Mouse (Mus musculus): ENCODE measurements around the gene Ube2e3.

Gene Ube2e3

DNA sequence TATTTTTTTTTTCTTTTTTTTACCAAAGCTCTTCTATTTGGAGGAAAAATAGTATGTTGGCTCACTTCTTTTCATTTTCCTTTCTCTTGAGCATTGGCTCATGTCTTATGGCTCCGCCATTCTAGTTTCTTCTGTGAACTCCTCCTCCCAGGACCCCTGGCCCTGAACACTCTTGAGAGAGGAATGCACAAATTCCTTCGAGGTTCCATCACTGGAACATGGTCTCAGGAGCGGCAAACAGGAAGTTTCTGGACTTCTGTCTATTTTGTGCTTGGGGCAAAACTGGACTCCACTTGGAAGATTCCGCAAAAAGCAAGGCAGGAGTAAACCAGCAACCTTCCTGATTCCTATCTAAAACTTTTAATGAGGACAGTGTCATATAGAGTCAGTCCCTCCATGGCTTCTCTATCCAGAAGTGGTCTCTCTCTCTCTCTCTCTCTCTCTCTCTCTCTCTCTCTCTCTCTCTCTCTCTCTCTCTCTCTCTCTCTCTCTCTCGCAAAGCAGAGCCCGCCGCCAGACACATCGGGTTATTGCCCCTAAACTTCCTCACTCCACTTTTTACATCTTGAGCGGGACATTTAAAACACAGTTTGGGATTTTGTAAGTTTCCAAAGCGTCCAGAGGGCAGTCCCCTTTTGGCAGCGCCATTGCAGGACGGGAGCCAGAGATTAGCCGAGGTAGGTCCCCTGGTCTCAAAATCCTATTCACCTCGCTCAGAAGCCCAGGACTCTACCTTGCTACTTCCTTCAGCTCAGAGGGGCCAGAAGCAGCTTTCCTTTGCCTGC lies at the start of gene Ube2e3:
Gene Ube2e3 (plus strand): TSS at position 399 of the 785 bp plus-strand sequence.
- DNase-seq (ENCODE audit: low read depth), result no peak

DNA sequence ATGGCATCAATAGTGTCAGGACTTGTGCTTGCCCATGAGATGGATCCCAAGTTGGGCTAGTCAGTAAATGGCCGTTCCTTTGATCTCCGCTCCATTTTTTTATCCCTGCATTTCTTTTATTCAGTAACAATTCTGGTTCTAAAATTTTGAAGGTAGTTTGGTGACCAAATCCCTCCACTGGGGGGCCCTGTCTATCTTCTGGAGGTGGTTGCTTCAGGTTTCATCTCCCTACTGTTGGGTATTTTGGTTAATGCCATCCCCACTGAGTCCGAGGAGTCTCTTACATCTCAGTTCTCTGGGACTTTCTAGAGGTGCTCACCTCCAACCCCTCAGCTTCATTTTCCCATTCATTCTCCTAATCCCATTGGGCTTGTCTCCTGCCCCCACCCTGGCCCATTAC lies 38.0 kb upstream of the Ube2e3 start:
- no peak for DNase-seq (ENCODE audit: low read depth)

DNA sequence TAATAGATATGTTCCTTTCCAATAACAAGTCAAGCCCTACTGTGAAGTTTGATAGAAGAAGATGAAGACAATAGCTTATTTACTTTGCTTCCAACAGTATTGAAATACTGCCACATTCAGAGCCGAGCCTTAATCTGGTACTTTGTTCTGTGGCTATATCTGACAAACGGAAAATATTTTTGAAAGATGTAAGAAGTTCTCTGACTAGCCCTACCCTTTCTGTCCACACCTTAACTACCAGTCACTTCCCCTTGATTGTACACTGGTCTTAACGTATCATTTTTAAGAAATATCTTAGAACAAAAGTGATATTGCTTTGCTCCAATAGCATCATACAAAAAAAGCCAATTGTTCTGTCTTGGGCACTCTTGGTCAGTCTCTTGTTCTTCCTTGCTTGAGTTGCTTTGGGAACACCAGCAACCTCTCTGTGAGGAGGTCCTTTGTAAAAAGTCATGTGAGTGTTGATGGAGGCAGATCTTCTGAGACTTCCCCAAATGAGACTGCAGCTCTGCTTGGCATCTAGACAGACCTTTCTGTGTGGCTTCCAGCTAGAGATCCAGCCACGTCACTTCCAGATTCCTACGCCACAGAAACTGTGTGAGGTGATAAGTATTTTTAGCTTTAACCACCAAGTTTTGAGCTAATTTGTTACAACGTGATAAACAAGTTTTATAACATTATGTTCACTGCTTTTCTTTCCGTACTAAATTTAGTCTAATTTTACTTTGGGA lies 26.3 kb upstream of the Ube2e3 start:
- DNase-seq (ENCODE audit: low read depth), result no peak

DNA sequence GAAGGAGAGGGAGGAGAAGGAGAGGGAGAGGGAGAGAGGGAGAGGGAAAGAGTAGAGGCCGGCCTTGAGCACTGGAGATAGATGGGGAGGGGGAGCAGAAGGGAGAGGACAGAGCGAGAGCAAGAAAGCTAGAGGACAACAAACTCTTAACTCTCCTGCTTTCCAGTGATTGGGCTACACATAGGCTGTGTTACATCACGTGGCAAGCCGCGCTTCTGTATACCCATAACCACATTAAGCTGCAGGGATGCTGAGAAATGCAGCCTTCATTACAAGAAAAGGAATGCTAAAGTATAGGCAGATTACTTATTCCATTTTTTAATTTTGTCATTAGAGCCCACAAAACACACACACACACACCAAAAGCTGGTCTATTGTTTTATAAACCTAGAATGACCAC lies 23.6 kb upstream of the Ube2e3 start:
- no peak for DNase-seq (ENCODE audit: low read depth)

DNA sequence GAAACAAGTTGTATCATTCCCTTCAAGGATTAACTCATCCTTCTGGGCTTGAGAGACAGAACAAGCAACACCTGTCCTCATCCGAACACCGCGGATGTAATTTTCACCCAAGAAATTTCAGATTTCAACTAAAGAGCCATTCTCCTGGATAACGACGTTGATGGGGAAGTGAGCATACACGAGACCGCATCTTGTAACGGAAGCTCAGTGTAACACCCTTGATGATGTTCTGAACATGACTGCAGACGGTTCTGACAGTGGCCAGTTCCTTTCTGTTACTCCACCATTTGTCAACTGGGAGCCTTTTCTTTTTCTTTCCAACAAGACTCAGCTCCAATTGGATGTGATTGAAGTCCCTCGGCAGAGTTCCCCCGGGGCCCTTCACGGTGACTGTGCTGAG lies 22.6 kb upstream of the Ube2e3 start:
- DNase-seq (ENCODE audit: low read depth), result no peak

DNA sequence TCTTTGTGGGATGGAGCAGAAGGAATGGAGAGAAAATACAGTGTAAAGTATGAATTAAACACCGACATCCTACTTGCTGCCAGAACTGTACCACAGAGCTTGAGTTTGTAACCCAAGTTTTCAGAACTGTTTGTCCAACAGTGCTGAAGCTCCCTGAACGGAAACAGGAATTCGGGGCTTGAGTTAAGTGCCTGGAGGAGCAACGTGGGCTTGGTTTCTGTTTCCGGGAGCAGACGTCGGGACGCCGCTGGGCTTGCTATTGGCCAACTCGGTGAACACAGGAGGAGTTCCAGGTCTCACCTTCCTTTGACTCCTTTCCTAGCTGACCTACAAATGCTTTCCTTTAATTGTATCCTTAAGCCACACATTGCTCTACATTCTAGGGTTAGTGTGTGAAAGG lies 22.2 kb upstream of the Ube2e3 start:
- DNase-seq (ENCODE audit: low read depth), result no peak

DNA sequence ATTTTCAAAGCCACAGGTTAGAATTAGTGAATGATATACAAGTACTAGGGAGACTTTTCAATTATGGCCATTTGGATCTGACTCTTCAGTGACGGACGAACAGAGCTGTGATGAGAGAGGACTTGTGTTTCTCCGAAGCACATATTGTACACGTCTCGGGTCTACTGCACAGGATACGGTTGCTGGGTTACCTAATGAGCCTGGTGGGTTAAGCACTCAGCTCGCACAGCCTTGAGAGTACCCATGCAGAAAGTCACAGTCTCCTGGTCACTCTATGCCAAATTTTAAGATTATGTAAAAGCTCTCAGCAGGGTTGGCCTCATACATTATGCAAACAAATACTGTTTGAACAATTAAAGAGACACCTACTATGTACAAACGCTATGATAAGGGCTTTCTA lies 13.6 kb upstream of the Ube2e3 start:
- DNase-seq (ENCODE audit: low read depth), result no peak

DNA sequence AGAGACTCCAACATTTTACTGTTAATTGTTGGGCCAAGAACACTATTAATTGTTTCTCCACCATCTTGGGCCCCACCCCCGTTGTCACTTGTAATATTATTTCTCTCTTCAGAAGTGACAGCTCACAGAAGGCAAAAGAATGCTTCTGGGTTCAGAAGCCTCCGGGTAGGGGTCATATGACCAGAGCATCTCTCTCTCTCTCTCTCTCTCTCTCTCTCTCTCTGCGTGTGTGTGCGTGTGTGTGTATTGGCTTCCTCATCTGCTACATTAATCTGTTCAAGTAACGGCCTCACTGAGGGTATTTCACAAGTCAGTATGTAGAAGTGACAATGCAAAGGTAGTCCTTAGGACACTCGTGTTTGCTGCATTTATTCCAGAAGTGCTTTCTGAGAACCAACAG lies 9.3 kb upstream of the Ube2e3 start:
- DNase-seq (ENCODE audit: low read depth), result no peak

DNA sequence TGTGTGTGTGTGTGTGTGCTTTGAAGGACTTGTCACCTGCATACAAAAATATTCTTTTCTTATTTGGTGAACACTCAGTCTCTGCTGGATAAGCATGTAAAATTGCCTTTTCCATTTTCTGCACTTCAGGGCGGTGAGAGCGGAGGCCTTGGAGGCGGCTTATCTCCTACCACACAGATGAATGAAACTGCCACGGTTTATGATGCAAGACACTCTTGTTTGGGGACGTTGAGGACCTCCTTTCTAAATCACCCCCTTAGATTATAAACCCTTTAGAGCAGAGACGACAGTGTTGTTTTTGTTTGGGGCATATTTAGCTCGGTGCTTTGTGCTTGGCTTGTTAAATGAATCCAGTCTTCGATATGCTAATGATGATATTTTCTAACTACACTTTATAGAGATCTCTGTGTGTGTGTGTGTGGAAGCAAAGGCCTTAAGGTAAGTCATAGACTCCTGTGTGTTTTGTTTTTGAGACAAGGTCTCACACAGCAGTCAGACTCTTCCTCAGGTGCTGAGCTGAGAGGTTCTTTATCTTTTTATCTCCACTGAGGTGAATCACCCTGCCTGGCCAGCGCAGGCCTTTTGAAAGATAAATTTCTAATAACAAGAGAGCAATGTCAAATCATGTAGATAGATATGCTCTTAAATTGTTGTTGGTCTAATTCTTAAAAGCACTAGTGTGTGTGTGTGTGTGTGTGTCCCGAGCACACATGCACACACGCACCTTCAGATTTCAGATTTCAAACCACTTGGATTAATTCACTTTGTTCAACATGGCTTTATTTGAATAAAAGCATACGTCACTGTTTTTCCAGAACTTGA lies 8.4 kb upstream of the Ube2e3 start:
- DNase-seq (ENCODE audit: low read depth), result no peak

DNA sequence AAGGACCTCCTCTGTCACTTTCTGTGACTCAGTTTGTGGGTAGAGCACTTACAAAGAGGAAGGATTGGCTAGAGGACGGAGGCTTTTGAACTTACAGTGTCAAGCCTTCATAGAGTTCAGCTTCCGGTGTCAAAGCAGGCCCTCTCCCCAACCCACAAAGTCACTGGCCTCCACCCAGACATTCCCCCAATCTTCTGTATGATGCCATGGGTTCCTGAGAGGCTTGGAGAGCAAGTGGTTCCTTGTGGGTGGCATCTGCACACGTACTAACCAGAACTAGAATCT lies 7.9 kb upstream of the Ube2e3 start:
- no peak for DNase-seq (ENCODE audit: low read depth)

DNA sequence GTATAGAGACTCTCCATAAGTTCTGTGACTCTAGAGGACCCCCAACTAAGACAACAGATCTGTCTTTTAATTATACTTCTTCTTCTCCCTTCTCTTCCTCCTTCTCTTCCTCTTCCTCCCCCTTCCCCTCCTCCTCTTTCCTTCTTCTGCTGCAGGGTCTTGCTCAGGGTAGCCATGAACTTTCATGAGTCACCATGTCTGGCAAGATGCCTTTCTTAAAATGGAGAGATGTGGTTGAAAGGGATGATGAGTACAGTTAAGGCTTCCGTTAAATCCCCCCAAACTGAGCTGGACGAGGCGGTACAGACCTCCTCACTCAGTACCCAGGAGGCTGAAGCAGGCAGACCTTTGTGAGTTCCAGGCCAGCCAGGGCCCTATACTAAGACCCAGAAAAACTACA lies 3.8 kb upstream of the Ube2e3 start:
- DNase-seq (ENCODE audit: low read depth), result no peak

DNA sequence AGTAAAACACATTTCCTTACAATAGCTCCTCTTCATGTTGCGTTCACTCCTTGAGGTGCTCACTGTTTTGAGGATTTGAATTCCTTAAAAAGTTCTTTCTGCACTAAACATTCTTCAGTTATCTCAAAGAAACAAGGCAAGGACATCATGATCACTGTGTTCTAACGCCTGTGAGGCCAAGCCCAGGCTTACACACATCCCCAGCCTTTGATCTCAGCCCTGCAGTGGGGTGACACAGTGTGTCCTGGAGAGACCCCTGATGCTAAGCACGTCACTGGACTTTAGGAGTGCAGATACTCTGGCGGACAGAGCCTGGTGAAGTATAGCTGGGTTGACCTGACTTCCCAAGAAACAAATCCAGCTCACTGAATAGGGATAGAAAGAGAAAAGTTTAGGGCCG lies 3.1 kb upstream of the Ube2e3 start:
- no peak for DNase-seq (ENCODE audit: low read depth)

DNA sequence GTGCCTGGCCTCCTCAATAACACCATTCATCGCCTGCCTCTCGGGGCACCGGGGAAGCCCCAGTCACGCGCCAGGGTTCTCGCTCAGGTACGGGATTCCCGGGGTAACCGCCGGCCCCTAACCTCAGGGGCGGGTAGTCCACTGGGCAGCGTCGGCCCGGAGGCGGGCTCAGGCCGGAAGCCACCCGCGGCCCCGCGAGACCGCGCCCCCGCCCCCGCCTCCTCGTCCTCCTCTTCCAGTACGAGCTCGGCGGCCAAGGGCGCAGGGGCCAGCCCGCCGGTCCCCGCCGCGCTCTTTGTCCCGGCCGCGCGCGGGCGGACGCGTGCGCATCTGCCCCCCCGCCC lies 559 bp downstream of the Ube2e3 start:
- DNase-seq (ENCODE audit: low read depth), result no peak

DNA sequence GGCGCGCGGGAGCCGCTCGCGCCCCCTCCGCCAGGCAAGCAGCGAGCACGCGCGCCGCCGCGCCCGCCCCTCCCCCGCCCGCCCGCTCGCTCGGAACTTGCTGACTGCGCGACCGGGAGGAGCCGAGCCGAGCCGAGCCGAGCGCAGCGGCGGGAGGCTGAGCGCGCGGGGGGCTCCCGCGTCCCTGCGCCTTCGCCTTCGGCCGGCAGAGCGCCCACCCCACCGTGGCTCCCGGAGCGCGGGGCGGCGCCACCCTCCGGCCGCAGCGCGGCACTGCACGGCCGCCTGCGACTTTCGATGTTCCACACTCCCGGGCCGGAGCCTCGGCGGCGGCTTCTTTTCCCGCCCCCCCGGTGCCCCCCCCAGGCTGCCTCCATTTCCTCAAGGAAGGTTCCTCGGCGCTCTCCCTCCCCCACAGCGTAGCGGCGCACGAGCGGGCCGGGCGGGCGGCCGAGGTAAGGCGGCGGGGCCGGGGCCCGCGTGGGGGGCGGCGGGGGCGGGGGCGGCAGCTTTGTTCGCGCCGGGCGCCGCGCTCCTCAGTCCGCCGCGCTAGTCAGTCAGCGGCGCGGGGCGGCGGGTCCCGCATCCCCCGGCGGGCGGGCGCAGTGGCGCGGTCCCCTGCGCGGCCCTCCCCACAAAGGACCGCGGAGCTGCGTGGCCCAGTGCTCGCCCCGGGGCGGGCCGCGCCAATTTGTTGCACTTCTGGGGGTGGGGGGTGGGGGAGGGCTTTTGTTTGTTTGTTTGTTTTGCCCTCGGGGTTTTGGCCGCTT lies 1.2 kb downstream of the Ube2e3 start:
- no peak for DNase-seq (ENCODE audit: low read depth)

DNA sequence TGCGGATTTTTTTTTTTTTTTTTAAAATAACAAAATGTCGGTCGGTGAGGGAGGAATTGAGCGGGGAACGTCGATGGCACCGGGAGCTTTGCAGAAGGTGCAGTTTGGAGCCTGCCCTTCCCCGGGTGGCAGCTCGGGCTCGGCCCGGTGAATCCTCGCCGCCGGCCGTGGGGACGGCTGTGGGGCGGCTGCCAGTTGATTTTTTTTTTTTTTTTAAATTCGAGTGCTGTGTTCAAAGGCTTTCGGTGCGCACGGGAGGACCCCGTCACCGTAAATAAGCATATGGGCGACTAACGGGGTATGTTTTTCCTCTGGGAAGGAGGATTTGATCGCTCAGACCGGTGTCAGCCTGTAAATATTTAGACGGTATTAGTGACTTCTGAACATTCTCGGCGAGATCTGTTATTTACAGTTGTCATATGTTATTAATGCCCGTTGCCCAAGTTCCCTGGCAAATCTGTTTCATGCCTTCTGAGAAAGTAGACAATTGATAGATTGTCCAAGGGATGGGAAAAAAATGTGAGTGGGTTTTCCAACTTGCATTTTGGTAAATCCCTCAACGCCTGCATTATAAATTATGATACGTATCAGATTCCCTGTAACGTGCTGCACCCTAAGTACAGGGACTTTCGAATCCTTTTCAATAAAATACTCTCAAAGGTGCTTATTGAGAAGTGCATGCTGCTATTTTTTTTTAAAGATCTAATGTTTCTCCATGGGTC lies 2.0 kb downstream of the Ube2e3 start:
- no peak for DNase-seq (ENCODE audit: low read depth)

DNA sequence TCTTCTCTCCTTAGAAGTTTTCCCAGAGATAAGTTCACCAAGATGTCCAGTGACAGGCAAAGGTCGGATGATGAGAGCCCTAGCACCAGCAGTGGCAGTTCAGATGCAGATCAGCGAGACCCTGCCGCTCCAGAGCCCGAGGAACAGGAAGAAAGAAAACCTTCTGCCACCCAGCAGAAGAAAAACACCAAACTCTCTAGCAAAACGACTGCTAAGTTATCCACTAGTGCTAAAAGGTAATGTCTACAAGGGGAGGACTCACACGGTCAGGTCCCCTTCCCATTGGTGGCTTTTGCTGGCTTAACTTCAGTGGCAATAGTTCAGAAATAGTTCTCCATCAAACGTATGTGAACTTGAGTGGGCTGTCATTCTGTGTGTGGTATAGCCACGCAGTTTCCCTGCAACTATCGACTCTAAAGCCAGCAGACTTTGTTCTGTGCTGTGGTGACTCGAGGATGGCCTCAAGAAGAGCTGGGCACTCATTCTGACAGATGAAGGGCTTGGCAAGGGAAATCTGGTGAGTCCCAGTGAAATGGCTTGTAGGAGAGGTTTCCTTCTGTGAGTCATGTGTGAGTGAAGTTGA lies 2.6 kb downstream of the Ube2e3 start:
- DNase-seq (ENCODE audit: low read depth), result no peak

DNA sequence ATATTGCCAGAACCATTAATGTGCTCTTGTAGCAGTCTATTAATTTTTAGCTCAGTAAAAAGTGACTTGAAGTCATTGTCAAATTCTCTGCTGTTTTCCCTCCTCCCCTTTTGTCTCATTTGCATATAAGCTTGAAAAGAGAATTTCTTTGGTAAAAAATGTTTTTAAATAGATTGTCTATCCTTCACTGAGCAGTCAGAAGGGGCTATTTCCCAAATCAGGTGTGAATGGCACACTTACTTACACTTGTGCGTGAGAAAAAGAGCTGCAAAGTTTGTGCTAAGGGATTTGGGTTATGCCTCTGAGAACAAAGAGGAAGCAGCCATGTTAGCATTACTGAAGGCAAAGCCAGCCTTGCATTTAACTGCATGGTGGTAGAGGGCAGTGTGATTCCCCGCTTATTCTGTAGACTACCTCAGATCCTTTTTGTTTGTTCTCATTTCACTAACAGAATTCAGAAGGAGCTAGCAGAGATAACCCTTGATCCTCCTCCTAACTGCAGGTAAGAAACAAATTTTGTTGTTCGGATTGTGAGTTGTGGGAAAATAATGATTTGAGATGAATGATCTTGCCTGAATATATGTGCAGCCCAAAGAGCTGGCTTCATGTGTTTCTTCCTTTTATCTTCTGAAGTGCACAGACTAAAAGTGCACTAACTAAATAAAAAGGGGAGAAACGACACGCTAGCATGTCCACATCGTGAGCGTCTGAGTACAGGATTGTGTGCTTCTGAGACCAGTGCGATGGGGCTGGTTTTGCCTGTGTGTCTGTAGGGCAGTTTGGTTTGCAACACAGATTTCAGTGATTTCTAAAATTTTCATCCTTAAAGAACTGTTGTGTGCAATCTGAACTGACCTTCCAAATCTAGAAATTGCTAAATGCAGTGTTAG lies 4.3 kb downstream of the Ube2e3 start:
- DNase-seq (ENCODE audit: low read depth), result no peak

DNA sequence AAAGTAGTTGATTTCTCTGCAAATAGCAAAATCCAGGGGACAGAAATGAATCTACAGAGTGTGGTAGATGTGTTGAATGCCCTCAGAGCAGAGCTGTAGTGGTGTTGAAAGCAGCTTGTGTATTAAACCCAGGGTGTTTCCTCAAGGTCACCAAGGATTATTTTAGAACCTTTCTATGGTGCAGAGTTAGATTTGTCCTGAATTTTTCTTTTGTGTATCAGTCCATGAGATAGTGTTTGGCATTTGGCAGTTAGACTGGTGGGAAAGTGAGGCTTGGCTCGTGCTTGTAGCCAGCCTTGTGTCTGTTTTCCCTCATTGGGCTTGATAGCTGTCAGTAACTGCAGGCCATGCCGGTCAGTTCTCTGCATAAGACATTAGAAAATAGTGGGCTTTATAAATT lies 6.0 kb downstream of the Ube2e3 start:
- no peak for DNase-seq (ENCODE audit: low read depth)

DNA sequence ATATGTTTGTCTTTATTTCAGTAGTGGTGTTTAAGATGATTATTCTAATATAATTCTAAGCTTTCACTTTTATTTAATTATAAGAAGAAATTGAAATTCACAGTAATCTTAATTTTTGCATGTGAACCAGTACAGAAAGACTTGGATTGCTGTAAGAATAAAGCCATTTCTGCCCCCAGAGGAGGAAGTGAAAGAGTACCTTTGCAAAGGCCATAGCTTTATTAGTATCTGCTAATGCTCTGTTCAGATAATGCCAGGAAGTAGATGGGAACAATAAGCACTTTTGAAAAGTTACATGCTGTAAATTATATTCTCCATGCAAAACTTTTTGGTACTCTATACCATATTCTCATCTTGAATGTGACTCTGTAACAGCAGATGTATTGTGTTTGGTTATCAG lies 8.1 kb downstream of the Ube2e3 start:
- DNase-seq (ENCODE audit: low read depth), result no peak

DNA sequence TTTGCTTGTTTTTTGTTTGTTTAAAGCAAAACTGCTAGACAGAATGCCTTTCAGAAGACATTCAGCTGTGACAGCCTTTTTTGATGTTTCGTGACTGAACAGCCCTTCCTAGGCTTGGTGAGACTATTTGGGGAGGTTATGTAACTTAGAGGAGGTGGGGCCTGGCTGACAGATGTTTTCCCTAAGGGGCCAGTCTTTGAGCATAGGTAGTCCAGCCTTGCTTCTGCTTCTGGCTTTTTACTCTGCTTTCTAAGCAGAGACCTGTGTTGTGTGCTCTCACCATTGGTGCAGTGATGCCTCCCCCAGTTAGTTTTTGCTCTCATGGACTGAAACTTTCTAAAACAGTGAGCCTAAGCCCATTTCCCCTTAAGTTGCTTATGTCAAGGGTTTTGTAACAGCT lies 14.1 kb downstream of the Ube2e3 start:
- no peak for DNase-seq (ENCODE audit: low read depth)
